Mouse (Mus musculus) left cerebral cortex, adult 9 months (tissue): Measurements from ENCODE around the gene Pygo2.
A peak's percentile ranks its signal among the peaks of the same experiment; 100 is the strongest.
"Not testable (repeated sequence)": the region's sequence is repeated elsewhere in the genome, so short reads cannot be mapped to it uniquely, and the experiment has no call there.

Source experiments
- DNase-seq, 2 experiments: peaks; one replicate each; pipeline ENCODE4 v3.0.0; 2022; ENCODE audit warnings: low spot score in 2 of 2

Pygo2 gene

DNA sequence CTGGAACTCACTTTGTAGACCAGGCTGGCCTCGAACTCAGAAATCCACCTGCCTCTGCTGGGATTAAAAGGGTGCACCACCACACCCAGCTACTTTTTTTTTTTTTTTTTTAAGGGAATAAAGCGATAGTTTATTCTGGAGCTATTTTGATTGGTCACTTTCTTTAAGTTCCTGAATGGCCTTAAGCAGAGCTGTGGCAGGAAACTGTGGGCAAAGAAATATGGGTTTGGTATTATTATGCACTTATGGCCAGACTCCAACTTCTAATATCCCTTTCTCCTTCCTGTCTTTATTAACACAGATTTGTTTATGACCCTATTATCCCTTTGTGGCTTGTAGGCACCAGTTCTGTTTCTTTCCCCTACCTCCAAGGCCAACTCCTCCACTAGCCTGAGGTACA, 9.6 kb upstream of the Pygo2 start:
- no peak for DNase-seq

DNA sequence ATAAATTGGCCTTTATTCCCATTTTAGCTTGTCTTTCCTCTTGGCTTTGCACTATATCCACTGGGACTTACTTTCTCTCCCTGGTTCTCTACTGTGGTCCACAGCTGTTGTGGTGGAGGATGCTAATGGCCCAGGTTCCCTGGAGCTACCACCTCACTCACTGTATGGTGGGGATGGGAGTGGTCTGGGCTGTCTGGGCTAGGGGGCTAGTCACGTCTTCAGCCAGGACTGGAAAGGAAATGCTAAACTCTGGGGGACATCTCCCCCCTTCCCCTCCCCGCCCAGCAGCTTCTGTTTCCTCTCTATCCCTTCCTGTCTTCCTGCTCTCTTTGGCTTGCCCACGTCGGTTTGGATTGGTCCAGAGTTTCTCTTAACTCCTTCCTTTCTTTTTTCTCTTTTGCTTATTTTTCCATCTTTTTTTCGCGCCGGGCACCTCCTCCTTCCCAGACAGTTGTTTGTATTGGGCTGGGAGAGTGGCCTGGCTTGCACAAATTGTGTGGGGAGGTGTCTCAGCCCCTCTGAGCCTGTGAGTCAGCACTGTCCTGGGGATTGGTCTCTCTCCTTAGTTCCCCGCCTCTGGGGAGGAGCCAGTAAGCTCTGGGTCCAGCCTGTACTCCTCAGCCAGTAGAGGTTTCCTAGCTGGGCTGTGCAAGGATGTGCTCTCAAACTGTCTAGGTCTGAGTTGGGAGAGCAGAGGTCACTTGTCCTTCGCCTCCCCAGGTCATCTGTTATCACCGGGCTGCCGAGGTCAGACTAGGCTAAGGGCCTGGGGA, 8.8 kb upstream of the Pygo2 start:
- peak; percentile 53 to 79 for DNase-seq

DNA sequence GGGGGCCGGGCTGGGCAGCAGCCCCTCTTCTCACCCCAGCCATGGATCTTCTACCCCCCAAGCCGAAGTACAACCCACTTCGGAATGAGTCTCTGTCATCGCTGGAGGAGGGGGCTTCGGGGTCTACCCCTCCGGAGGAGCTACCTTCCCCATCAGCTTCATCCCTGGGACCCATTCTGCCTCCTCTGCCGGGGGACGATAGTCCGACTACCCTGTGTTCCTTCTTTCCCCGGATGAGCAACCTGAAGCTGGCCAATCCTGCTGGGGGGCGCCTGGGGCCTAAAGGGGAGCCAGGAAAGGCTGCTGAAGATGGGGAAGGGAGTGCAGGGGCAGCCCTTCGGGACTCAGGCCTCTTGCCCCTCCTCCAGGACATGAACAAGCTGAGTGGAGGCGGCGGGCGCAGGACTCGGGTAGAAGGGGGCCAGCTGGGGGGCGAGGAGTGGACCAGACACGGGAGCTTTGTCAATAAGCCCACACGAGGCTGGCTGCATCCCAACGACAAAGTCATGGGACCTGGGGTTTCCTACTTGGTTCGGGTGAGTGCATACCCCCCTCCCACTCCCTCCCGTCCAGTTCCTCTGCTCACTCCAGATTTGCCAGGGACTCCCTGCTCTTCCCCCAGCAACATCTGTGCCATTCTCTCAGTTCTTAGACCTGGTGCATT, 8.1 kb upstream of the Pygo2 start:
- no peak for DNase-seq

DNA sequence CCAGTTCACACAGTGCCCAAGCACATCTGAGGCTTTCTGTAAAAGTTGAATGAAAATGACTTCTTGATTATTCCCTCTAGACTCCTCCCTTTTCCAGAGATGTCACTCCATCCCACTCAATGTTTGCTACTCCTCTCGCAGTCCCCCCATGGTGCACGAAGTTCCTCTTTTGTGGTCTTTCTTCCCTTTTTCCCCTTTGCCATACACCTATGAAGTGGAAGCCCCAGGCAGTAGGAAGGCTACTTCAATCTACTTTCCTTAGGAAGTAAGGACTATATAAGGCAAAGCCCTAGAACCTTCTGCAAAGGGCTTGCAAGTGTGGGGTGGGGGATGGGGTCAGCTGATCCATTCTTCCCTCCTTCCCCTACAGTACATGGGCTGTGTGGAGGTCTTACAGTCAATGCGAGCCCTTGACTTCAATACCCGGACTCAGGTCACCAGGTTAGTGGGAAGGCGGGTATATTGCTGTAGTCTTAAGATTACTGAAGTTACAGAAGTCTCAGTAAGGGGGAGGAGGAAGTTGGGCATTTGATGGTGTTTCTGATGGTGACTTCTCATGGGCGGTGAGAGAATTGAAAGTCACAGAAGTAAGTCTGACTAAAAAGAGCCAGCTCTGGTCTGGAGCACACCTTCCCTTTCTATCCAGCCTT, 7.3 kb upstream of the Pygo2 start:
- DNase-seq, result no peak

DNA sequence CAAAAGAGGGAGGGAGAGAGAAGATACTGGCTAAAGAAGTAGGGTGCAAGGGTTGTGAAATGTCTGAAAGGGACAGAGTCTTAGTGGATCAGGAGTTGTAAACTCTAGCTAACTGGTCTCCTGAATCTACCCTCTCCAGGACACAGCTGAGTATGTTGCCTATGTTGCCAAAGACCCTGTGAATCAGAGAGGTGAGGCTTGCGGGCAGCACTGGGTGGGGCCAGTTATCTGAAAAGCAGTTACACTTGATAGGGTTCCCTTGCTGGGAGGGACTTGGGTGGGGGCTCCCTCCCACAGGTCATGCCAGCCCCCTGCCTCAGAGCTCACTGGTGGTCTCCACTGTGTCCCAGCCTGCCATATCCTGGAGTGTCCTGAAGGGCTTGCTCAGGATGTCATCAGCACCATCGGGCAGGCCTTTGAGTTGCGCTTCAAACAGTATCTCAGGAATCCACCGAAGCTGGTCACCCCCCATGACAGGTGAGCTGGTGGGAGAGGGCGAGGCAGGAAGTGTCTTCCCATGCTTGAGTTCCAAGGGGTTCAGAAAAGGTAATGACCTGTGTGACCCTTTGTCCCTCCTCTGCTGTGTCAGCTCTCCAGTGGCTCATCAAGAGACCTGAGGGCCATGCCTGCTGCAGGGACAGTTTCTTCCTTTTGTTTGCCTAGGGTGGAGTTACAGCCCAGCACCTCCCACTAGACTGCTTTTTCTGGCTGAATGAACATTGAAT, 5.4 kb upstream of the Pygo2 start:
- DNase-seq, result no peak

DNA sequence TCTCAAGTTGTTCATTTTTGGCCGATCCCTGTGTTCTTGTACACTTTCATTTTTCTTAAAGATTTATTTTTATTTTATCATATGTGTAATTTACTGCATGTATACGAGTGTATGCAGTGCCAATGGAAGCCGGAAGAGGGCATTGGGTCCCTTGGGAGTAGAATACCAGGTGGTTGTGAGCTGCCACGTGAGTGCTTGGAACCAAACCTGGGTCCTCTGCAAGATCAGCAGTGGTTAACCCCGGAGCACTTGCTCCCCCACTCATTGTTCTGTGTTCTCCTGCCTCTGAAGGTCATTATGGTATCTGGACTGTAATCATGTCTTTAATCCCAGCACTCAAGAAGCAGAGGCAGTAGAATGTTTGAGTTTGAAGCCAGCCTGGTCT, 4.9 kb upstream of the Pygo2 start:
- no peak for DNase-seq

DNA sequence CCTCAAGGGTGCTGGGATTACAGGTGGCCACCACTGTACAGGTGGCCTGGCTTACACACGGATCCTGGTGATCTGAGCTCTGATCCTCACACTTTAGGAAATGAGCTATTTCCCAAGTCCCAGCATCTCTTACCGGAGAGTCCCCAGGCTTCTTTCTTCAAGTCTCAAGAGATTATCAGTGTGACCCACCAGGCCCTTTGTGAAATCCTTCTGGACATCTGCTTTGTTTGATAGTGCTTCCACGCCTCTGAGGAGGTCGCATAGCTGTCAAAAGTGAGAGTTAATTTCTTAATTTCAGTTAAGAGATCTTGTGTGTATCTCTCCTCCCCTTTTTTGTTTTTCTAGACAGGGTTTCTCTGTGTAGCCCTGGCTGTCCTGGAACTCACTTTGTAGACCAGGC, 4.1 kb upstream of the Pygo2 start:
- no peak for DNase-seq

DNA sequence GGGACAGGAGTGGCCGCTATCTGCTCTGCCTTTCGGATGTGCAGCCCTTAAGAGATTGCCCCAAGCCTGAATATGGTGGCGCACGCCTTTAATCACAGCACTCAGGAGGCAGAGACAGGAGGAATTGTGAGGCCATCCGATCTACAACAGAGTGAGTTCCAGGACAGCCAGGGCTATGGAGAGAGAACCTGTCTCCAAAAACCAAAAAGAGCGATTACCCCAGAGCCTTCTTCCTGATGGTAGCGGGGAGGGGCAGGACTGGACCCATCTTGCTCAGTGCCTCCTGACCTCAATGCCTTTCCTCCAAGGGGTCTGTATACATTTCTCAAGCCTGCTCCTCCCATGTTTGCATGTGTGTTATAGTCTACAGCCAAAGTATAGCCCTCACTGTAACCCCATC, 993 bp upstream of the Pygo2 start:
- DNase-seq, result not testable (repeated sequence)

DNA sequence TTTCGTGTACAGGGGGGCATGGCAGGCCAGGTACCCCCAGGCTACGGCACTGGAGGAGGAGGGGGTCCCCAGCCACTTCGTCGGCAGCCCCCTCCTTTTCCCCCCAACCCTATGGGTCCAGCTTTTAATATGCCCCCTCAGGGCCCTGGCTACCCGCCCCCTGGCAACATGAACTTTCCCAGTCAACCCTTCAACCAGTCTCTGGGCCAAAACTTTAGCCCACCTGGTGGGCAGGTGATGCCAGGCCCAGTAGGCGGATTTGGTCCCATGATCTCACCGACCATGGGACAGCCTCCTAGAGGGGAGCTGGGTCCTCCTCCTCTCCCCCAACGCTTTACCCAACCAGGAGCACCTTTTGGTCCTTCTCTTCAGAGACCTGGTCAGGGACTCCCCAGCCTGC, 2.6 kb downstream of the Pygo2 start:
- no peak for DNase-seq

DNA sequence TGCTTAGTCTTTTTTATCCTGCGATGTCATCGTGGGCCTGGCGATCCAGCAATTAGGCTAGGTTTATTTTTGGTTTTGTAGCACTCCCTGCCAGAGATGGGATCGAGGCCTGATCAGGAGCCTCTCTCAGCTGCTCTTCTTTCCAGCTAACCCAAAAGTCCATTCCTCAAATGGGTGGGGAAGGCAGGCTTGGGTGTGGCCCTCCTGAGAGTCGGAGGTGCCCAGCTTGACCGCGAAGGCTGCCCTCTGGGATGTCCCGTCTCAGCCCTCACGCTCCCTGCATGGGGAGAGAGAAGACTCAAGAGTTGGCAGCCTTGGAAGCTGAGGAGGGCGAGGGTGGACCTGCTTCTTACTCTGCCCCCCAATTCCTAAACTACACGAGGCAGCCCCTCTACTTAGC, 4.5 kb downstream of the Pygo2 start:
- no peak for DNase-seq

DNA sequence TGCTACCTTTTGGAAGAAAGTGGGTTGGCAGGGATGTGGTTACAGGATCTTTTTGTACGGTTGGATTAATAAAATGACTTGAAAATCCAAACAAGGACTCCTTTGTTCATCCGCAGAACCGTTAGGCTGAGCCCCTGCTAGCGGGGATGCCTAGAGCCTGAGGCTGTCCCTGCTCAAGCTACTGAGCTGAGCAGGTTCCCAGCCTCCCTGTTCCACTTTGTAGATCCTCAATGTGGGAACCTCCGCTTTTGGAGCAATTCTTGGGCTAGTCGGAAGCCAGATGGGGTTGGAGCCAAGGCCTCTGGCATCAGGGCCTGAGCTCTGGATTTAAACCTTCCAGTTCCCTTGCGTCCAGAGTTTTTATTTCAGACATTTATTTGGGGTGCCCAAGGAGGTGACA, 5.0 kb downstream of the Pygo2 start:
- DNase-seq, result no peak

DNA sequence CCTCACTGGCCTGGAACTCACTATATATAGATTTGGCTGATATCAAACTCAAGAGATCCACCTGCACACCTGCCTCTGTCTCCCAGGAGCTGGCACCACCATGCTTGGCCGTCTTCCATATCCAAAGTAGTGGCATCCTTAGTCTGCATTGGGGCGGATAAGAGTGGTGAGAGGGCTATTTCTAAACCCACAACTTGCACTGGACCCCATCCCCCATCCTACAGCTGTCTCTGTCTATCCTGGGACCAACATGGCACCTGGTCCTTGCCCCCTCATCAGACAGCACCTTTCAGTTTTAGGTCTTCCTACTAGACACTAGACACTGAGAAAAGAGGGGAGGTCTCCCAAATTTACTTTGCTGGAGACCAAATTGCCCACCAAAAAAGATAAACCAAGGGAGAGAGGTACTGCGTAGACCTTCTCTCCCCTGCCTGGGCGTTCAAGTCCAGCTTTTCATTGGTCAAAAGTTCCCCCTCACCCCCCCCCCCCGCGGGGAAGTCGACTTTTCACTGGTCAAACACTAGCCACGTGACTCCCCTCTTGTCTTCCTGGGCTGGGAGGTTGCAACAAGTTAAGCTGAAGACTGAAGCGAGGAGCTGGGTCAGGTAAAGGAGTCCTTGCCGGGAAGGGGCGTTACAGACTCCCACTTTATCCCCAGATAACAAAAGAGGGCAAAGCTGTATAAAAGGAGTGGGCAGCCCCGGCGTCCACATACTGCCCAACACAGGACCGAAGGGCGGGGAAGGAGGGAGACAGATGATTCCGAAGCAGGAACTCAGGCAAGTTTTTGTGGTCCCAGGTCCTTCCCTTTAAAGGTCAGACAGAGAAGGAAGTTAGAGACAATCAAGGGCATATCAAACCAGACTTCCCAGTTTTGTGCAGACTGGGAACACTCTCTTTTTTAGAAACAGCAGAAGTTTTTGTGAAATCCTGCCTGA, 6.4 kb downstream of the Pygo2 start, which contains the start of gene Pbxip1:
Pbxip1 (plus strand) TSS at position 531 of the 938 bp plus-strand sequence.
- DNase-seq, result no peak

DNA sequence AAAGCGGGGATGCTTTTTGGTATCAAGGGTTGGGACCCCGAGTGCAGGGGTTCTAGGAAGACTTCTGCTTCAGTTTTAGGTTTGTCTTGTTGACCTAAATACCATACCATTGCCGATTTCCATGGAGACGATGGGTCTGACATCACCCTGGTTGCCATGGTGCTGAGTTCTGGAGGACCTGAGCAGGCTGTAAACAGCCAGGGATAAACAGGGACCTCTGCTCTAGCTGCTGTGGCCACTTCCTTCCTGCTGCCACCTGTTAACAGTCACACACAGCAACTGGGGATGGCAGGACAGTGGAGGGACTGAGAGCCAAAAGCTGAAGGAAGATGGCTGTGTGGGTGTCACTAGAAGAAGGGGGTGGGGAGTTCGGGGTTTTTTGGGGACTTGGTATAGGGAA, 7.3 kb downstream of the Pygo2 start:
- DNase-seq, result no peak

DNA sequence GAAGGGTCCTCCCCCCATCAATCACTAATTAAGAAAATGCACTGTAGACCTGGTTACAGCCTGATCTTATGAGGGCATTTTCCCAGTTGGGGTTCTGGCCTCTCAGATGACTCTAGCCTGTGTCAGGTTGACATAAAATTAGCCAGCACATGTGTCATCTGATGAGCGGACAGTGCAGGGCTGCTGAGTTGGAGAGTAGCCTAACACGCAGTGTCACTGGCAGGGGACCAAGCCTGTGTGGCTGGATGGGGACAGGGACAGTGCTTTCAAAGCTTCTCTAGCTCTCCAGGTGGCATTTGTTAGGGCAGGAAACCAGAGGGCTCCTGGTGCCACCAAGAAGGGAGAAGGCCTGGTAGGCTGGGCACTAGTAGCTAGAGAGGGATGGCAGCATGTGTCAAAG, 10.7 kb downstream of the Pygo2 start:
- no peak for DNase-seq

DNA sequence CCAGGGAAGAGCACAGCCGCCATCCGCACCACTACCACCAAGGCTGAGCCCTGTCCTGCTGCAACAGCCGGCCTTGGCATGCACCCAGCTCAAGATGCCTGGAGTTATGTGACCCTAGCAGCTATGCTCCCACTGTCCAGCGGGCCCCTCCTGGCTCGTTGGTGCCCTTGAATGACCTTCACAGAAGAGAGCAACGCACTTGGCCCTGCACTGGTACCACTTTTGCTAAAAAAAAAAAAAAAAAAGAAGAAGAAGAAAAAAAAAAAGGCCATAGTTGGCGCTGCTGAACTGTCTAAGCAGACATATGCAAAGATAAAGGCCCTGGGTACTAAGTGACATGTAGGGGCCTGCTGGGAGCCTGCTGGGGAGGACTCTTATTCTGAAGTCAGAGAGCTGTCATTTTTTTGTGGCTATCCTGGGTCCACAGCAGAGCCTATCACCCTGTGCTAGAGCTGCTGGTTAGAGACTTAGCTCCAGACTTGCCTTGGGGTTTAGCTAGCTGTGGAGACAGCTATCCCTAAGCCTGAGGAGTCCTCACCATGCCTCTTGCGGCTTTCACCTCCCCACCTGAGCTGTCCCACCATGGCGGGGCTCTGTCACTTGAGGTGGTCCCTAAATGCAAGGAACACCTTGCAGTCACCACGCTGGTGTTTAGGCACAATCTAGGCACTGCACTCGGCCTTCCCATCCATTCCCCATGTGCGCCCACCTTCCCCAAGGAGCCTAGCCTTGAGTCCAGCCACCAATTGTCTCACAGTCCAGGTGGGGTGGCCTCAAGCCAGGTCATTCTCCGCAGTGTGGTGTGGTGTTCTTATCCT, 18.9 kb downstream of the Pygo2 start:
- DNase-seq, result no peak

DNA sequence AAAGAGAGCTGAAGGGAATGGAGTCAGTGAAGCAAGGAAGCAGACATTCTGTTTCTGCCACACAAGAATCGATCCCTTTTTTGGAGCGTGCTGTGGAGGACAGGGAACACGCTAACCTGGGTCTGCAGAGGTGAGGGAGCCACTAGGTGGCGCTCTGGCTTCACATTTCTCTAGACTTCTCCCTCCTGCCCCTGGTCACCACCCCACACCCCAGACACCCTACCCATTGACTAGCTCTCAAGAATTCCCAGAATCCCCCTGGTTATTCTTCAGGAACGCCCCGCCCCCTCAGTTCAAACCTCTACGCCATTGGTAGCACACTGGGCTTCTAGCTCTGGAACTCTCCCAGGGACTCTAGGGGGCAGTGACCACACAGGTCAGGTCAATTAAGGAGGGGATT, 19.5 kb downstream of the Pygo2 start:
- DNase-seq, result peak in 1 of 2 experiments; percentile 79

DNA sequence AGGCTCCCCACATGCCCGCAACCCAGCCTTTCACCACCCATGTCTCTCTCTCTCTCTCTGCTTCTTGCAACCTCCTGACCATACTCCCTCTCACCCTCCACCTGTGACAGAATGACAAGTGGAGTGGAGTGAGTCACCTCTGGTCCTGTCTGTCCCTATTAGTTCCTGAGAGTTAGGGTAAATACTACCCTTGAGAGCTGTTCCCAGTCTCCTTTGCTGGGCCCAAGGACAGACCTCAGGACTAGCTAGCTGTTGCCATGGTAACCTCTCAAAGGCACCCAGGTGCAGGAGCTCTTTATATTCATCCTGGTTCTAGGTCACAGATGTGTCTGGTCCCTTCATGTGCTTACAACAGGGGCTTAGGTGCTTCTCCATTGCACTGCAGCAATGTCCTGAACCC, 21.9 kb downstream of the Pygo2 start:
- DNase-seq, result no peak

DNA sequence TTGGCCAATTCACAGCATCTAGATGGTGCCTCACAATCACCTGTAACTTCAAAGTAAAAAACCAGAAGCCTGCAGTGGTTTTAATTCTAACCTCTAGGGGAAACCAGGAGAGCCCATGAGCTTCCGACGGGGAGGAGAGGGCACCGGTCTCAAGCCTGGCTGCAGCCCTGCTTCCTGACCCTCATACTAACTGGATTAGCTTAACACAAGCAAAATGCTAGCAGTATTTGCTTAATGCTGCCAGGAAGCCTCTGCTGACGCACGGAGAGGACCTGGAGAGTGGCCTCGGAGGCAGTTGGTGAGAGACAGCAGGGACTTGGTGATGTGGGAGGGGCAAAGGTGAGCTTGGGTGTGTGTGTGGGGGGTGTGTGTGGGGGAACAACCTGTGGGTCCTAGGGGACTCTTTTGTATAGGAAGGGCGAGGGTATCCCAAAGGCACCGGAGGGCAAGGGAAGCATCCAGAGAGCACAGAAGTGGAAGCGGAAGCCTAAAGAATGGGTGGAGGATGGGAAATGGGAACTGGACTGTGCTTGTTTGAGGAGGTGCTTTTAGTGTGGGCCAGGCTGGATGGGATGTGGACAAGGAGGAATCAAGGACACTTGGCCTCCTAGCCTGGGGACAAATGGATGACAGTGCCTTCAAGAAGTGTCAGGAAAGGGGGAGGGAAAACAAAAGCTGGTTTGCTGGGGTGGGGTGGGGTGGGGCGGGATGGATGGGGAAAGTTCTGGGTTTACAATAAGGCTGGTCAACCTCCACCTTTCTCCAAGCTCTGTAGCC, 24.6 kb downstream of the Pygo2 start, which contains the start of gene Pmvk:
Pmvk (plus strand) TSS at position 141 of the 777 bp plus-strand sequence.
- DNase-seq, result no peak

DNA sequence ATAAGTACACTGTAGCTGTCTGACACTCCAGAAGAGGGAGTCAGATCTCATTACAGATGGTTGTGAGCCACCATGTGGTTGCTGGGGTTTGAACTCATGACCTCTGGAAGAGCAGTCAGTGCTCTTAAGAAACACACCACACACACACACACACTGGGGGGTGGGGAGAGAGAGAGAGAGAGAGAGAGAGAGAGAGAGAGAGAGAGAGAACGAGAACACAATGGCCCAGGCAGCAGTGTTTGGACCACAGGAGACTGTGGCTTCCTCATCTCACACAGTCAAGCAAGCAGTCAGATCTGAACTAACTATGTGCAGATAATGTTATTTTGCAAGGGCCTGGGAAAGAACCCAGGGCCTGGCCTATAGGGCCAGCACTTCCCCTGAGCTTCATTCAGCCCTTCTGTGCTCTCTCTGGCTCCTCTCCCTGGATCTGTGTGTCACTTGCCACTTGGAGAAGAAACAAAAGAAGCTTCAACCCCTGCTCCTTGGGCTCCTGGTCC, 25.8 kb downstream of the Pygo2 start:
- no peak for DNase-seq
